Mouse (Mus musculus) stomach, embryonic 14.5 days (tissue): ENCODE results near the gene Ldlrad3. TPM values are rescaled to one million over a fixed set of nuclear protein-coding genes. Genes with fewer than 3 reads are reported as not detected.

Experiments used
- ATAC-seq: fragments of 200-750 bp; cut with Nextera tagmentation; 2 replicates; pipeline ENCODE4 v1.8.0; 2017; ENCODE audit warnings: low read depth, moderate TSS enrichment; ENCODE audit not compliant: insufficient number of reproducible peaks, insufficient read depth, low FRiP score
- H3K27ac ChIP-seq: fragments of 300-500 bp; sonication (generic); 2 replicates; pipeline ENCODE4 v1.5.1; 2014; ENCODE audit warnings: mild to moderate bottlenecking, low read length, moderate library complexity, mixed read lengths
- H3K27me3 ChIP-seq: fragments of 300-500 bp; sonication (generic); 2 replicates; pipeline ENCODE4 v1.6.1; 2014; ENCODE audit warnings: low read length, control low read depth, mixed read lengths; ENCODE audit not compliant: control insufficient read depth, insufficient read depth
- H3K36me3 ChIP-seq: fragments of 300-500 bp; sonication (generic); 2 replicates; pipeline ENCODE4 v1.6.1; 2014; ENCODE audit warnings: mild to moderate bottlenecking, control low read depth, low read length, moderate library complexity, mixed read lengths; ENCODE audit not compliant: control insufficient read depth, insufficient read depth
- H3K4me1 ChIP-seq: fragments of 300-500 bp; sonication (generic); 2 replicates; pipeline ENCODE4 v1.6.1; 2014; ENCODE audit warnings: low read length, control low read depth, mixed read lengths; ENCODE audit not compliant: control insufficient read depth, insufficient read depth
- H3K4me2 ChIP-seq: fragments of 300-500 bp; sonication (generic); replicated peaks from 2 replicates; pipeline ENCODE4 v1.6.1; 2014; ENCODE audit warnings: low read depth, low read length, control low read depth
- H3K4me3 ChIP-seq: fragments of 300-500 bp; sonication (generic); 2 replicates; pipeline ENCODE4 v1.5.1; 2014; ENCODE audit warnings: low read depth, low read length, control low read depth
- H3K9ac ChIP-seq: fragments of 300-500 bp; sonication (generic); replicated peaks from 2 replicates; pipeline ENCODE4 v1.6.1; 2014; ENCODE audit warnings: low read depth, mild to moderate bottlenecking, control low read depth, low read length, moderate library complexity, mixed read lengths
- H3K9me3 ChIP-seq: fragments of 300-500 bp; sonication (generic); 2 replicates; pipeline ENCODE4 v1.6.1; 2016; ENCODE audit warnings: low read depth, low read length, control low read depth; ENCODE audit not compliant: control insufficient read depth
- whole genome bisulfite sequencing: fragments of 180-500 bp; shearing (Covaris S2); extraction: QIAGEN DNeasy Blood & Tissue Kit; methylation state at CpG from one replicate; pipeline ENCODE4 v1.1.7; 2014; 5-methylcytosine and 5-hydroxymethylcytosine counted together
- polyA plus RNA-seq: library from polyadenylated mRNA; unstranded; fragments of >200 nt; fragmentation: Nextera tagmentation; extraction: Ambion mirVana; gene quantifications from 2 replicates; pipeline ENCODE4 v1.2.1, GENCODE M21; 2014

Gene Ldlrad3
- polyA plus RNA-seq, 1 experiment from 2014 or later, result 52.3 TPM

- no peak for ATAC-seq
- 79% methylated on average over 16 of the region's 16 CpGs for WGBS
- no peak overlapping the region for H3K27ac ChIP-seq
Measured at GRCm38 (mm10) chr2:102048296-102049175, 137.6 kb downstream of the Ldlrad3 start.

GRCm38 (mm10) chr2:102046481-102046880, 139.7 kb downstream of the Ldlrad3 start:
- no peak overlapping the region for H3K27ac ChIP-seq
- H3K36me3 ChIP-seq, result no peaks in the 10 kb centered on the region
- 94% methylated on average over 7 of the region's 7 CpGs for WGBS
- no peaks in the 10 kb centered on the region for H3K4me1 ChIP-seq
- no peak for ATAC-seq
- no peaks in the 10 kb centered on the region for H3K9me3 ChIP-seq
- H3K27me3 ChIP-seq, result no peaks in the 10 kb centered on the region
- H3K4me2 ChIP-seq, result no peak overlapping the region
- H3K4me3 ChIP-seq, result no peak overlapping the region
- no peak overlapping the region for H3K9ac ChIP-seq

More at GRCm38 (mm10) chr2:102048296-102049175, 137.6 kb downstream of the Ldlrad3 start:
- H3K4me2 ChIP-seq, result no peak overlapping the region
- H3K9ac ChIP-seq, result no peak overlapping the region
- no peaks in the 10 kb centered on the region for H3K9me3 ChIP-seq
- no peaks in the 10 kb centered on the region for H3K4me1 ChIP-seq
- no peaks in the 10 kb centered on the region for H3K27me3 ChIP-seq
- no peak overlapping the region for H3K4me3 ChIP-seq
- H3K36me3 ChIP-seq, result no peaks in the 10 kb centered on the region

DNA sequence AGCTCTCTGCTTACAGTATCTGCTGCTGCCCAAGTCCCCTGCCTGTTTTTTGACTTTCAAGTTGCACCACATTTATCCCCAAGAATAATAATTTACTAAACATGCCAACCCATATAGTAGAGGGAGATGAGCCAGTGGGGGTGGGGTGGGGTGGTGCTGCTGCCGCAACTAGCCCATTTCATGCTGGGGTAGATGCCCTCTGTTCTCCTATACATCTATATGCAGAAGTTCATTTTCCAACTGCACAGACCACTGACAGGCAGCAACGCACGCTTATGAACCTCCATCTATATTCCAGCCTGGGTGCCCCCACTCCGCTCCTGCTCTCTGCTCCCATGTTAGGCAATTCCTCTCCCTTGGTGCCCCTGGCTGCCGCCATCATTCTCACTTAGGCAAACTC, 145.7 kb downstream of the Ldlrad3 start:
- no peak overlapping the region for H3K27ac ChIP-seq
- no peak overlapping the region for H3K4me2 ChIP-seq
- H3K36me3 ChIP-seq, result no peaks in the 10 kb centered on the region
- H3K9me3 ChIP-seq, result no peaks in the 10 kb centered on the region
- no peak for ATAC-seq
- H3K4me3 ChIP-seq, result no peak overlapping the region
- no peak overlapping the region for H3K9ac ChIP-seq
- no peaks in the 10 kb centered on the region for H3K27me3 ChIP-seq
- 88% methylated on average over 5 of the region's 5 CpGs for WGBS
- peaks cover 16% of the 10 kb centered on the region; the same call in 1 of the 2 replicates for H3K4me1 ChIP-seq

- peaks cover 16% of the 10 kb centered on the region; the same call in 1 of the 2 replicates for H3K4me1 ChIP-seq
- no peak overlapping the region for H3K4me3 ChIP-seq
- ATAC-seq, result no peak
- WGBS, result 72% methylated on average over 2 of the region's 2 CpGs
- H3K9me3 ChIP-seq, result no peaks in the 10 kb centered on the region
- no peaks in the 10 kb centered on the region for H3K27me3 ChIP-seq
- H3K36me3 ChIP-seq, result no peaks in the 10 kb centered on the region
- no peak overlapping the region for H3K4me2 ChIP-seq
- H3K9ac ChIP-seq, result no peak overlapping the region
- H3K27ac ChIP-seq, result no peak overlapping the region
Measured at GRCm38 (mm10) chr2:102040011-102040410, 146.2 kb downstream of the Ldlrad3 start.

DNA sequence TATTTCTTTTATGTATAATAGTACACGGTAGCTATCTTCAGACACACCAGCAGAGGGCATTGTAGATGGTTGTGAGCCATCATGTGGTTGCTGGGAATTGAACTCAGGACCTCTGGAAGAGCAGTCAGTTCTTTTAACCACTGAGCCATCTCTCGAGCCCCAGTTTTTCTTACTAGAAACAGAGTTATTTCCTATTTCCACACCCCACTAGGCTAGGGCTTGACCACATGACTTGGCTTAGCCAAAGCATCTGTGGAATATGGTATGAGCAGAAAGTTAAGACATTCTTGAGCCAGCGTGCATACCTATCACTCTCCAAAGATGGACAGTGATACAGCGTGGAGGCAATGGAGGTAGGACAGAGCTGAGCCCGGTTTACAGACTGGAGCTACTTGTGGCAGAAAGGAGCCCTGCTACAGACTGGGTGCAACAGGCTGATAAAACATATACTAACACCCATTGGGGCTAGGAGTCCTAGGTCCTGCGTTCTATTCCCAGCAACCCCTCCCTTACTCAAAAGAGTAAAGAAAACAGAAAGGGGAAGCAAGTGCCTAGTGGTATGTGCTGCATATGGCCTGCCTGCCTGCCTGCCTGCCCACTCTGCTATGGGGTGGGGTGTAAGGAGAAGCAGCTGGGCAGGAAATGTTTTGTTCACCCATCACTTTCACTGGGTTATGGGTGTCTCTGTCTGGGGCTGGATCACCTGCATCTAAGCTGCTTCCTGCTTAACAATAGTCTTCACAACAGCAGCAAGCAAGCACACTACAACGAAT, 147.1 kb downstream of the Ldlrad3 start:
- 82% methylated on average over 7 of the region's 7 CpGs for WGBS
- no peak for ATAC-seq
- Histone ChIP-seq H3K27me3 (no peaks in the 10 kb centered on the region), H3K27ac (no peak overlapping the region; the same call in 1 of the 2 replicates), H3K9me3 (no peaks in the 10 kb centered on the region), H3K4me3 (no peak overlapping the region), H3K4me1 (peaks cover 16% of the 10 kb centered on the region; the same call in 1 of the 2 replicates), H3K4me2 (no peak overlapping the region), H3K9ac (no peak overlapping the region), H3K36me3 (no peaks in the 10 kb centered on the region)

DNA sequence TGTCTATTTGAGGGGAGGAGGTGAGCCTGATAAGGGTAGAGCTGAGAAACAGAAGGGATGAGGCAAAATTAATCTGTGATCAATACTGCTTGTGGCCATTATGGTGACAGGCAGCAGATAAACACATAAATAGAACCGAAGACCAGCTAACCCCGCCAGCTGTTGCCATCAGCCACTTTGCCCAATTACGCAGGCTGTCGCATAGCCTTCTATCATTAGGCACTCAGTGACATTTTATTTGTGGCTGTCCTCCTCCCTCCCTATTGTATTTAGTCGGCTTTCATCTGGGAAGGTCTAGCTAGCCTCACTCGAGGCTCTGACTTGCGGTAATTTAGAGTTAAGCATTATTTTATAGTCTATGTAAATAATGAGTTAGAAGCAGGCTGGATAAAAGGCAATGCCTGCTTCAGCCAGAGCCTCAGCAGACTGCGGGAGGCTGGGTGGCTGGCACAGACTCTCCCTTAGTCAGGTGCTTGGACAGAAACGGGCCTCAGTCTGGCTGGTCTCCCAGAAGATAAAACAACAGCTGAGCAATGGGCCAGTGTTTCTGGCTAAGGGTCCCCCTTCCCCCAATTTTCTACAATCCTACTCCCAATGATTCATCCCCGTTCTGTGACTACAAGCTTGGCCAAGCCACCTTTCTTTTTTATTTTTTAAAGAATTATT, 147.8 kb downstream of the Ldlrad3 start:
- no peaks in the 10 kb centered on the region for H3K9me3 ChIP-seq
- H3K27ac ChIP-seq, result peak overlapping the region; percentile 21; the same call in 1 of the 2 replicates
- no peak overlapping the region for H3K4me3 ChIP-seq
- H3K9ac ChIP-seq, result no peak overlapping the region
- H3K27me3 ChIP-seq, result no peaks in the 10 kb centered on the region
- WGBS, result 43% methylated on average over 10 of the region's 10 CpGs
- H3K4me2 ChIP-seq, result no peak overlapping the region
- H3K4me1 ChIP-seq, result peaks cover 16% of the 10 kb centered on the region; the same call in 1 of the 2 replicates
- peak; percentile 51; the same call in 1 of the 2 replicates for ATAC-seq
- H3K36me3 ChIP-seq, result no peaks in the 10 kb centered on the region

DNA sequence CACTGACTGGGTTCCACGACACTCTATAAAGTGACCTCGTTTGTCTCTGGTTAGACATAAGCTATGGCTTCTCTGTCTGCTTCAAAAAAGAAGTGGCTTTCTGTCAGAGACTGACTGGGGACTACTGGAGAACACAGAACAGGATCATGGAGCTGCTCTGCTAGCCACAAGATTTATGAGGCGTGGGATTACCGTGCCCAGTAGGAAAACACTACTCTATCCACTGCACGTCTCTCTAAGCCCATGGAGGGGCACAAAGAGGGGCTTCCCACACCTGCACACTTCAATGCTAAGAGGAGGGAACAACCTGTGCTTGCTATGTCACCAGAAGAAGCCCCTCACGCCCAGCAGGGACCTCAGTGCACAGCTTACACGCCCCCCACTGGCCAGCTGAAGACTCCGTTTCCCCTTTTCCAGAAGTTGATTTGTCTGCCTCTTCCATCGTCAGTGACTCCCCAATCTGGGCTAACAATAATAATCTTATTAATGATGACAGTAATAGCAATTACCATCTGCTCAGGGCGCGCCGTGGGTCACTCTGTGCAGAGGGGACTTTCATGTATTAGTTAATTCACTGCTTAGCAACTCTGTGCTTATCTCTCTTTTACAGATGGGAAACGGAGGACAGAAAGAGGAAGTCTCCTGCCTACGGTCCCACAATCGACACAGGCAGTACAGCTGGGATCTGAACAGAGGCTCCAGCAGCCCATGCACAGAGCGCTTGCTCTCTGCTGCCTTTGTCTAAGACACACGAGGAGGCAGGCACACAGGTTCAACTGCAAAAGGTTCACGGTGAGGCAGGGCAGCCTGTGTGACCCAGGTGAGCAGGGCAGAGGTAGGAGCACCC, 149.3 kb downstream of the Ldlrad3 start:
- Histone ChIP-seq H3K9me3 (no peaks in the 10 kb centered on the region), H3K27ac (no peak overlapping the region), H3K4me2 (0 out of 2 replicates have a peak overlapping the region, but pooled peaks have one; percentile 7), H3K27me3 (no peaks in the 10 kb centered on the region), H3K36me3 (no peaks in the 10 kb centered on the region), H3K9ac (no peak overlapping the region), H3K4me1 (peaks cover 19% of the 10 kb centered on the region; the same call in 1 of the 2 replicates), H3K4me3 (no peak overlapping the region)
- 40% methylated on average over 18 of the region's 18 CpGs for WGBS
- ATAC-seq, result peak; percentile 30; the same call in 1 of the 2 replicates
